Mouse (Mus musculus): ENCODE measurements around the gene C2. TPM values are rescaled to one million over a fixed set of nuclear protein-coding genes. Genes with fewer than 3 reads are reported as not detected.
A peak's percentile ranks its signal among the peaks of the same experiment; 100 is the strongest.

C2 gene
- polyA plus RNA-seq, 1 experiment, result 0.43 TPM

- H3K4me3 ChIP-seq, result no peak overlapping the region
- TF ChIP-seq CEBPB (IDR thresholded peaks at IDR 0.05; ENCODE audit: insufficient read depth, poor library complexity, severe bottlenecking) (no peak), TCF12 (IDR thresholded peaks at IDR 0.05; ENCODE audit: insufficient read depth, poor library complexity, severe bottlenecking) (no peak), REST (IDR thresholded peaks at IDR 0.05; ENCODE audit: insufficient read depth, insufficient read length) (no peak), MYOG (IDR thresholded peaks at IDR 0.05; ENCODE audit: control insufficient read depth in 1 of 3, insufficient read depth in 1 of 3, insufficient read length in 2 of 3, low read depth in 2 of 3) (no peak), MYOD1 (IDR thresholded peaks at IDR 0.05; ENCODE audit: control insufficient read depth in 1 of 3, insufficient read length in 2 of 3, low read depth in 2 of 3) (no peak), TCF3 (IDR thresholded peaks at IDR 0.05; ENCODE audit: insufficient read length, low read depth) (no peak)
Measured at GRCm38 (mm10) chr17:34917188-34917587, 19.1 kb upstream of the C2 start.

GRCm38 (mm10) chr17:34916316-34916715 lies 18.3 kb upstream of the C2 start:
- TF ChIP-seq MYOD1 (IDR thresholded peaks at IDR 0.05; ENCODE audit: control insufficient read depth in 1 of 3, insufficient read length in 2 of 3, low read depth in 2 of 3) (peak in 2 of 3 experiments; percentile 43 to 70), MYOG (IDR thresholded peaks at IDR 0.05; ENCODE audit: control insufficient read depth in 1 of 3, insufficient read depth in 1 of 3, insufficient read length in 2 of 3, low read depth in 2 of 3) (peak; percentile 45 to 80 (median 53)), POLR2A (IDR thresholded peaks at IDR 0.05; ENCODE audit: insufficient read length, low read depth) (no peak)
- Histone ChIP-seq H3ac (ENCODE audit: control insufficient read depth, insufficient read length) (no peak overlapping the region), H3K36me3 (ENCODE audit: control insufficient read depth, insufficient read depth) (peaks cover 11% of the 10 kb centered on the region), H3K4me2 (ENCODE audit: low read depth) (peak overlapping the region; percentile 25), H3K27me3 (ENCODE audit: control insufficient read depth, insufficient read depth, insufficient read length) (no peaks in the 10 kb centered on the region), H3K79me2 (ENCODE audit: control insufficient read depth, insufficient read depth) (no peaks in the 10 kb centered on the region), H3K4me3 (no peak overlapping the region)

More at GRCm38 (mm10) chr17:34917188-34917587, 19.1 kb upstream of the C2 start:
- Histone ChIP-seq H3K36me3 (ENCODE audit: control insufficient read depth, insufficient read depth) (peaks cover 4% of the 10 kb centered on the region), H3K79me2 (ENCODE audit: control insufficient read depth, insufficient read depth) (no peaks in the 10 kb centered on the region), H3K27me3 (ENCODE audit: control insufficient read depth, insufficient read depth, insufficient read length) (no peaks in the 10 kb centered on the region), H3ac (ENCODE audit: control insufficient read depth, insufficient read length) (no peak overlapping the region), H3K4me2 (ENCODE audit: low read depth) (peak overlapping the region; percentile 25)

- H3K4me2 ChIP-seq (ENCODE audit: low read depth), result peak overlapping the region; percentile 50
- H3ac ChIP-seq (ENCODE audit: control insufficient read depth, insufficient read length), result no peak overlapping the region
- TF ChIP-seq MYOG (IDR thresholded peaks at IDR 0.05; ENCODE audit: control insufficient read depth in 1 of 3, insufficient read depth in 1 of 3, insufficient read length in 2 of 3, low read depth in 2 of 3) (peak in 2 of 3 experiments; percentile 36 to 72), MYOD1 (IDR thresholded peaks at IDR 0.05; ENCODE audit: control insufficient read depth in 1 of 3, insufficient read length in 2 of 3, low read depth in 2 of 3) (peak in 1 of 3 experiments; percentile 46), MAX (IDR thresholded peaks at IDR 0.05; ENCODE audit: low read depth) (no peak)
- H3K4me3 ChIP-seq, result no peak overlapping the region
- no peaks in the 10 kb centered on the region for H3K27me3 ChIP-seq (ENCODE audit: control insufficient read depth, insufficient read depth, insufficient read length)
- H3K79me2 ChIP-seq (ENCODE audit: control insufficient read depth, insufficient read depth), result no peaks in the 10 kb centered on the region
- H3K36me3 ChIP-seq (ENCODE audit: control insufficient read depth, insufficient read depth), result peaks cover 11% of the 10 kb centered on the region
Measured at GRCm38 (mm10) chr17:34915410-34915831, 17.4 kb upstream of the C2 start.

- H3K4me3 ChIP-seq, result no peak within 1 kb of the TSS
- TF ChIP-seq MYOD1 (IDR thresholded peaks at IDR 0.05; ENCODE audit: control insufficient read depth in 1 of 3, insufficient read length in 2 of 3, low read depth in 2 of 3), result peak in 1 of 3 experiments; percentile 53
- peak in 2 of 3 experiments; percentile 39 to 70 for TF ChIP-seq MYOG (IDR thresholded peaks at IDR 0.05; ENCODE audit: control insufficient read depth in 1 of 3, insufficient read depth in 1 of 3, insufficient read length in 2 of 3, low read depth in 2 of 3)
- TF ChIP-seq CEBPB (IDR thresholded peaks at IDR 0.05; ENCODE audit: insufficient read depth, poor library complexity, severe bottlenecking), result no peak
- no peak for TF ChIP-seq USF1 (IDR thresholded peaks at IDR 0.05; ENCODE audit: low read depth)
- H3K36me3 ChIP-seq (ENCODE audit: control insufficient read depth, insufficient read depth), result peaks cover 14% of the 10 kb centered on the region
- no peaks in the 10 kb centered on the region for H3K27me3 ChIP-seq (ENCODE audit: control insufficient read depth, insufficient read depth, insufficient read length)
- H3ac ChIP-seq (ENCODE audit: control insufficient read depth, insufficient read length), result no peak within 1 kb of the TSS
- H3K4me2 ChIP-seq (ENCODE audit: low read depth), result peak within 1 kb of the TSS; percentile 50
- no peaks in the 10 kb centered on the region for H3K79me2 ChIP-seq (ENCODE audit: control insufficient read depth, insufficient read depth)
Measured at GRCm38 (mm10) chr17:34913930-34914665, 16.0 kb upstream of the C2 start, which contains the start of gene Slc44a4. Slc44a4 (plus strand) TSS chr17:34914466.

- Histone ChIP-seq H3K36me3 (ENCODE audit: control insufficient read depth, insufficient read depth) (peaks cover 22% of the 10 kb centered on the region), H3K4me3 (no peak overlapping the region), H3ac (ENCODE audit: control insufficient read depth, insufficient read length) (no peak overlapping the region), H3K4me2 (ENCODE audit: low read depth) (no peak overlapping the region), H3K79me2 (ENCODE audit: control insufficient read depth, insufficient read depth) (no peaks in the 10 kb centered on the region), H3K27me3 (ENCODE audit: control insufficient read depth, insufficient read depth, insufficient read length) (no peaks in the 10 kb centered on the region)
- TF ChIP-seq REST (IDR thresholded peaks at IDR 0.05; ENCODE audit: insufficient read depth, insufficient read length) (no peak), TCF3 (IDR thresholded peaks at IDR 0.05; ENCODE audit: insufficient read length, low read depth) (no peak), POLR2A (IDR thresholded peaks at IDR 0.05; ENCODE audit: insufficient read length, low read depth) (no peak), CEBPB (IDR thresholded peaks at IDR 0.05; ENCODE audit: insufficient read depth, poor library complexity, severe bottlenecking) (no peak), TCF12 (IDR thresholded peaks at IDR 0.05; ENCODE audit: insufficient read depth, poor library complexity, severe bottlenecking) (no peak), MYOG (IDR thresholded peaks at IDR 0.05; ENCODE audit: control insufficient read depth in 1 of 3, insufficient read depth in 1 of 3, insufficient read length in 2 of 3, low read depth in 2 of 3) (no peak), POLR2AphosphoS2 (IDR thresholded peaks at IDR 0.05; ENCODE audit: insufficient read length, low read depth) (peak; percentile 67), MYOD1 (IDR thresholded peaks at IDR 0.05; ENCODE audit: control insufficient read depth in 1 of 3, insufficient read length in 2 of 3, low read depth in 2 of 3) (peak in 1 of 3 experiments; percentile 38), E2F4 (IDR thresholded peaks at IDR 0.05; ENCODE audit: insufficient read depth) (no peak), SRF (IDR thresholded peaks at IDR 0.05; ENCODE audit: control insufficient read depth, insufficient read length, low read depth) (no peak), MAX (IDR thresholded peaks at IDR 0.05; ENCODE audit: low read depth) (no peak)
Measured at GRCm38 (mm10) chr17:34911945-34912351, 13.9 kb upstream of the C2 start.

All from myocyte (in vitro differentiated cells).